Mouse (Mus musculus) bone marrow macrophage, adult 2 months (primary cell): ENCODE data around the gene Rbx1.

Experiments used
- CTCF ChIP-seq: IDR thresholded peaks from 2 replicates; pipeline ENCODE4 v1.5.1; 2012; ENCODE audit warnings: low read depth, mild to moderate bottlenecking, low read length, moderate library complexity
- POLR2A ChIP-seq: IDR thresholded peaks from 2 replicates; pipeline ENCODE4 v1.6.1; 2012; ENCODE audit warnings: mild to moderate bottlenecking, low read depth, low read length, borderline replicate concordance

- no peak for TF ChIP-seq CTCF
- TF ChIP-seq POLR2A: no peak
These were observed 27.8 kb upstream of the Rbx1 start for GRCm38 (mm10) chr15:81438345-81438744.
